Mouse (Mus musculus): ENCODE measurements around the gene Utp15. TPM values are rescaled to one million over a fixed set of nuclear protein-coding genes. Genes with fewer than 3 reads are reported as not detected.
A peak's percentile ranks its signal among the peaks of the same experiment; 100 is the strongest.

The Utp15 gene
- polyA plus RNA-seq (2016; fragmentation: Nextera tagmentation; extraction: Ambion mirVana), result 25.1 and 32.1 TPM in 2 replicates

DNA sequence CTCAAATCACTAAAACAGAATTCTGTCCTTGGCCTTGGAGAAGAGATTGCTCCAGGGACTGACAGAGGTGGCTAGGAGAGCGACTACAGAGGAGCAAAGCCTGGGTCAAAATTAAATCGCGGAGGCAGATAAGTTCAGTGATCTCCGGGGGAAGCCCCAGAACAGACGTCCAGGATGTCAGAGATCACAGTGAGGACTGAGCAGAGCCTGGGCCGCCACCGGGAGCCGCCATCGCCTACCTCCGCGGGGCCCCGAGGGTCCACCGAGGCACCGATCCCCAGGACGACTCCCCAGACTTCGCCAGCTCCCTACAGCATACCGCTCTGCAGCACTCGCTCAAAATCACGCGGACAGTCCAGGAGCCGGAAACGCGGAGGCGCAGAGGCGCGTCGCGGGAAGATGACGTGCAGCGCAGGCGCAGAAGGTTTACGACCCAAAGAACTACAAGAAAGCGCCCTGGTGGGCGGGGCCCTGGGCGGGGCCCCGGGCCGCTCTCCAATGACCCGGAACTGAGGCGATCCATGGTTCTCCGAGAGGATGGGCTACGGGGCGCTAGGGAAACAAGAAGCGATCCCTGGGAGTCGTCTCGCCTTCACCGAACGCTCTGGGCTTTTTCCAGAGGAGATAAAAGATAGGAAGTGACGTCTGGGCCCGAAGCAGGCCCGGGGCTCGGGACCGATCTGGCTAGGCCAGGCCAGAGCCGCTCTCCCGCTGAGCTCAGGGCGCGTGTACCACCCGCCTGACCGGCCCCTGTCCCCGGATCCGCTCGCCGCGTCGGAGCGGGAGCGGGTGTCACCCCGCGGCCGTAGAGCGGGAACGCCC, at the start of gene Utp15, which contains the start of gene Ankra2:
Gene Utp15, minus strand, starts transcription at position 406 of the 822 bp plus-strand sequence.
Gene Ankra2, plus strand, starts transcription at position 439 of the 822 bp plus-strand sequence.
- DNase-seq (ENCODE audit: low spot score), result peak; percentile 99
- peak within 1 kb of the TSS; percentile 89 for H3K4me3 ChIP-seq
- under 1% methylated on average over 71 of the region's 71 CpGs for WGBS

DNA sequence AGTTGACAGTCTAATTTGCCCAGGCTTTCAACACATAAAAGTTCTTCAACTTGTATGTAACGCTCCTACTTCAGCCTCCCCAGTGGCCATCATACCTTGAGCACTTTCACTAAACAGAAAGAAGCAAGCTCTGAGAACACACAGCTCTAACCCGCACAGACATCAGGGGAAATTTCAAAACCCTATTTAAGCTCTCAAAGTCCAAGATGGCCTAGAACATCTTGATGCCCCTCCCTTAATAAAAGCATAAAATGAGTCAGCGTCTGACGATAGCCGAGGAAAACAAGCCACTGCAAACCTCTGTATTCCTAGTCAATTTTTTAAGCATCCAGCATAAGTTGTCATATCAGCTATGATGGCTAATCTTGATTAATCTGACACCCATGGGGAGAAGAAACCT, 48.8 kb upstream of the Utp15 start:
- H3K27ac ChIP-seq, result no peak overlapping the region
- H3K27me3 ChIP-seq (ENCODE audit: insufficient read depth, poor library complexity, severe bottlenecking), result no peaks in the 10 kb centered on the region
- H3K4me3 ChIP-seq, result no peak overlapping the region
- no peak for DNase-seq (ENCODE audit: low spot score)
- H3K36me3 ChIP-seq, result peaks cover 58% of the 10 kb centered on the region
- 95% methylated on average over 5 of the region's 5 CpGs for WGBS
- H3K4me1 ChIP-seq, result peaks cover 4% of the 10 kb centered on the region
- H3K9me3 ChIP-seq, result no peaks in the 10 kb centered on the region

More for the DNA sequence above, at the start of gene Utp15, which contains the start of gene Ankra2:
- Histone ChIP-seq H3K27ac (peak within 1 kb of the TSS; percentile 93), H3K9me3 (no peaks in the 10 kb centered on the region), H3K36me3 (peaks cover 30% of the 10 kb centered on the region), H3K27me3 (ENCODE audit: insufficient read depth, poor library complexity, severe bottlenecking) (no peaks in the 10 kb centered on the region), H3K4me1 (peaks cover 11% of the 10 kb centered on the region; the same call in 1 of the 2 replicates)

GRCm38 (mm10) chr13:98308724-98309123, 45.9 kb upstream of the Utp15 start:
- Histone ChIP-seq H3K27me3 (ENCODE audit: insufficient read depth, poor library complexity, severe bottlenecking) (no peaks in the 10 kb centered on the region), H3K4me1 (no peaks in the 10 kb centered on the region; the same call in 1 of the 2 replicates), H3K4me3 (no peak overlapping the region), H3K27ac (no peak overlapping the region), H3K36me3 (peaks cover 56% of the 10 kb centered on the region), H3K9me3 (no peaks in the 10 kb centered on the region)
- DNase-seq (ENCODE audit: low spot score), result no peak
- 80% methylated on average over 4 of the region's 4 CpGs for WGBS

DNA sequence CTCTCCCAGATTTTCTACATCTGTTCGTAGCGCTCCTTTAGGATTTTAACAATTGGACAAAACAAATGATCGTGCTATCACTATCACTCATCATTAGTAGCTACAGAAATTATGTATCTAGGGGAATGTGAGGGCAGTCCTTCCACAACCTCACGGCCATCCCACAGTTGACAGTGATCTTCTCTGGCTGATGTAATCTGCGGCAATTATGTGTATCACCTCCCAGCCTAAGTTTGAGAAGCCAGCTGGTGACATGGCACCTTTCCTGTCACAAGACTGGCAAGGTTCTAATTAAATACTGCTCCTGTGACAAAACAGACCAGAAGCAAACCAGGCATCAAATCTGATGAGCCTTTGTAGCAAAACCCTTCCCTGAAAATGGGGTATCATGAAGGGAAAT, 45.2 kb upstream of the Utp15 start:
- peaks cover 49% of the 10 kb centered on the region for H3K36me3 ChIP-seq
- no peaks in the 10 kb centered on the region for H3K27me3 ChIP-seq (ENCODE audit: insufficient read depth, poor library complexity, severe bottlenecking)
- H3K4me3 ChIP-seq, result no peak overlapping the region
- H3K9me3 ChIP-seq, result no peaks in the 10 kb centered on the region
- no peaks in the 10 kb centered on the region; the same call in 1 of the 2 replicates for H3K4me1 ChIP-seq
- 82% methylated on average over 5 of the region's 5 CpGs for WGBS
- no peak for DNase-seq (ENCODE audit: low spot score)
- no peak overlapping the region for H3K27ac ChIP-seq

DNA sequence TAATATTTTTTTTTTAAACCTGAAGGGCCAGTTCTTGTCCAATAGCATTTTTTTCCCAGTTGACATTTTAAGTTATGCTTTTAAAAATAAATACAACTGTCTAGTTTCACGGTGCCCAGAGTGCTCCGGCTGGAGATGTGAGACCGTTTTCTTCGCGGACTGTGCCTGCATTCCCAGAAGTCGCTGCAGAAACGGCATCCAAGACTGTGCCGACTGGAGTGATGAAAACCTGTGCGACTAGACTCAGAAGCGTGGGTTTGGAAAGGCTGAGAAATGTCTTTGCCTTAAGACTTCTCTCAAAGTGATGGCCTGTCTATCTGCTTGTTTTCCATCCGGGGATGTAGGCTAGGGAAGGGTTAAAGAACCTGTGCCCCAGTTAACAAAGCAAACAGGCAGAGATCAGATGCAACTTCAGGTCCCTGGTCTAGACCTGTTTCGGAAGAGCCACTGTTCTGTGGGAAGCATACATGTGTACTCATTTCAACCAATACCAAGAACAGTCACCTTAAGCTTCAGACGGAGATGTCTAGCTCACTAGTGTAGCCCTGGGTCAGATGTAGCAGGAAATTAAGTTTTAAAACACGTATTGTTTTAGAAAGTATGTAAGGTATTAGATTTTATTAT, 44.1 kb upstream of the Utp15 start:
- 48% methylated on average over 14 of the region's 14 CpGs for WGBS
- Histone ChIP-seq H3K36me3 (peaks cover 39% of the 10 kb centered on the region), H3K9me3 (no peaks in the 10 kb centered on the region), H3K4me3 (no peak overlapping the region), H3K27ac (no peak overlapping the region), H3K4me1 (no peaks in the 10 kb centered on the region; the same call in 1 of the 2 replicates), H3K27me3 (ENCODE audit: insufficient read depth, poor library complexity, severe bottlenecking) (no peaks in the 10 kb centered on the region)
- DNase-seq (ENCODE audit: low spot score), result no peak

DNA sequence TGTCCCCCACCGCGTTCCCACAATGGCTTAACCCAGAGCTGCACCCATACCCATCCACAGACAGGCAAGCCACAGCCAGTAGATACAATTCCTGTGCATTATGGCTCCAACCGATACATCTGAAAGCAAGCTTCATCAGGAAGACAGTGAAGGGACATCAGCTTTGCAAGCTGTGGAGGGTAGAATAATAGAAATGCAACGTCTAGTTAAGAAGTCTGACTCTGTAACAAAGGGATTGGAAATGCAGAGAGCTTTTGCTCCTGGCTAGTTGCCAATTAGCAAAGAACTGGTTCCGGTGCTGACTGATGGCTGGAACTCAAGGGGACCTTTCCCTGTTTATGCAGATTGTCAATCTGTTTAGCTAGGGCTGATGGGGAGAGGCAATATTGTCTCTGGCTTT, 43.6 kb upstream of the Utp15 start:
- Histone ChIP-seq H3K4me1 (no peaks in the 10 kb centered on the region; the same call in 1 of the 2 replicates), H3K27me3 (ENCODE audit: insufficient read depth, poor library complexity, severe bottlenecking) (no peaks in the 10 kb centered on the region), H3K27ac (no peak overlapping the region), H3K36me3 (peaks cover 33% of the 10 kb centered on the region), H3K9me3 (no peaks in the 10 kb centered on the region), H3K4me3 (no peak overlapping the region)
- 52% methylated on average over 5 of the region's 5 CpGs for WGBS
- no peak for DNase-seq (ENCODE audit: low spot score)

DNA sequence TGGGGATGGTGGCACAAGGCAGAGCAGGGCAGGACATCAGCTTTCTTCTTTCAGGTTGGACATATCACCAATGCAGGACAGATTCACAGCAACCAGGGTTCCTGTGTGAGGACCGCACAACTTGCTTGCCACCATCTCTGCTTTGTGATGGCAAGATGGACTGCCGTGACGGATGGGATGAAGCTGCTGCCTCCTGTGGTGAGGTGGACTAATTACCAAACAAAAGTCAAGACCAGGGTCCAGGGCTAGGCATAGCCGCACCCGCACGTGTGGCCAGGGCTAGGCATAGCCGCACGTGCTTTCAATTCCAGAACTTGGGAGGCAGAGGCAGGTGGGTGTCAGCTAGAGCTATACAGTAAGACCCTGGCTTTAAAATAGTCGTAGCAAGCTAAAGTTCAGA, 42.4 kb upstream of the Utp15 start:
- DNase-seq (ENCODE audit: low spot score), result no peak
- no peak overlapping the region for H3K4me3 ChIP-seq
- H3K27ac ChIP-seq, result no peak overlapping the region
- WGBS, result 86% methylated on average over 9 of the region's 9 CpGs
- peaks cover 22% of the 10 kb centered on the region for H3K36me3 ChIP-seq
- no peaks in the 10 kb centered on the region for H3K27me3 ChIP-seq (ENCODE audit: insufficient read depth, poor library complexity, severe bottlenecking)
- no peaks in the 10 kb centered on the region; the same call in 1 of the 2 replicates for H3K4me1 ChIP-seq
- no peaks in the 10 kb centered on the region for H3K9me3 ChIP-seq

DNA sequence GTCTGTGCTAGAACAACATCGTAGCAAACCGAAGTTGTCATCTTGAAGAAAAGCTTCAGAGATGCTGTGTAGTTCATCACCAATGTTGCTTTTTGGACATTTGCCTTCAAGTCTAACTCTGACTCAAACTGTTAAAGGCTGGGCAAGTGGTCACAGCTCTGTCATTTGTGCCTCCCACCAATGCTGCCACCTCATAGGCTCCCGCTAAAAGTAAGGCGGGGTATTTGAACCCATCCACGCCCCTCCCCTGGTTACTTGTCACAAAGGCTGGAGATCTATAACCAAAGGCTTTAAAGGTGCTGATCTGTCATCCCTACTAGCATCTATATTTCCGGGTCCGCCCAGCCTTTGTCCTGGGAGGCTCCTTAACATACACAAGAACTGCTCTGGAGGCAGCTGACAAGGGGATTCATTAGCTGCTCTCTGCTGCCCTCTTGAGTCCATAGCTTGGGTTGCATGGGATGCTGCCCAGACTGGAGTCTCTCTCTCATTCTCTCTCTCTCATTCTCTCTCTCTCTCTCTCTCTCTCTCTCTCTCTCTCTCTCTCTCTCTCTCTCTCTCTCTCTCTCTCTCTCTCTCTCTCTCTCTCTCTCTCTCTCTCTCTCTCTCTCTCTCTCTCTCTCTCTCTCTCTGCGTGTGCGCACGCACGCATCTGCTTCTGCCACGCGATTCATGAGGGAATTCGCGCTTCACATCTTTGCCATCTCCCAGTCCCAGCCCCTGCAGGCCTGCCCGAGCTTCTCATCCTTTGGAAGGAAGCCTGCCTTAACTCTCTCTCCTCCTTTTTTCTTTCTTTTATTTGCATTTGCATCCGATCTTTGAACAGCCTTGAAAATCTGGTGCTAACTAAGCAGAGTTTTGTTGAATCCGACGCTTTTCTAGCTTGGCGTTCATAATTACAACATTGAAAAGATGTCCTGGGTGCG, 36.3 kb upstream of the Utp15 start:
- Histone ChIP-seq H3K4me3 (peak overlapping the region; percentile 37), H3K27me3 (ENCODE audit: insufficient read depth, poor library complexity, severe bottlenecking) (no peaks in the 10 kb centered on the region), H3K36me3 (no peaks in the 10 kb centered on the region), H3K27ac (peak overlapping the region; percentile 44; the same call in 1 of the 2 replicates), H3K9me3 (no peaks in the 10 kb centered on the region), H3K4me1 (no peaks in the 10 kb centered on the region)
- peak; percentile 84 for DNase-seq (ENCODE audit: low spot score)
- WGBS, result 50% methylated on average over 21 of the region's 21 CpGs

DNA sequence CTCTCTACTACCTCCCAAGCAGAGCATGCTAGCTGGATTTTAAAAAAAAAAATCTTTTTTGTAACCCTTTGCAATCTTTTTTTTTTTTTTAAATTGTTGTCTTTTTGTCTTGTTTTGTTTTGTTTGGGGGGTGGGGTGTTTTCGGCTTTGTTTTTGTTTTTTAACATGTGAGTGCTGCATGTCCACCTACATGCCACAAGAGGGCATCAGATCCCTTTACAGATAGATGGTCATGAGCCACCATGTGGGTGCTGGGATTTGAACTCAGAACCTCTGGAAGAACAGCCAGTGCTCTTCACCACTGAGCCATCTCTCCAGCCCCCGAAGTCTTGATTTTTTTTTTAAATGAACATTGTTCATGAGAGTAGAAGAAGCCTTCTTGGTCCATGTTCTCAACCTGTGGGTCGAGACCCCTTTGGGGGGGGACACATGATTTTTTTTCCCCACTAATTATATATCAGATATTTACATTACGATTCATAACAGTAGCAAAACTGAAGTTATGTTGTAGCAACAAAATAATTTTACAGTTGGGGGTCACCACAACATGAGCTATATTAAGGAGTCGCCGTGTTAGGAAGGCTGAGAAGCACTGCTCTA, 35.1 kb upstream of the Utp15 start:
- peaks cover 8% of the 10 kb centered on the region for H3K4me1 ChIP-seq
- H3K27ac ChIP-seq, result no peak overlapping the region
- no peaks in the 10 kb centered on the region for H3K27me3 ChIP-seq (ENCODE audit: insufficient read depth, poor library complexity, severe bottlenecking)
- 88% methylated on average over 6 of the region's 6 CpGs for WGBS
- DNase-seq (ENCODE audit: low spot score), result no peak
- no peaks in the 10 kb centered on the region for H3K36me3 ChIP-seq
- H3K4me3 ChIP-seq, result no peak overlapping the region
- no peaks in the 10 kb centered on the region for H3K9me3 ChIP-seq

- H3K27ac ChIP-seq, result no peak overlapping the region
- 43% methylated on average over 5 of the region's 5 CpGs for WGBS
These were observed 33.2 kb upstream of the Utp15 start for GRCm38 (mm10) chr13:98296072-98296471.

DNA sequence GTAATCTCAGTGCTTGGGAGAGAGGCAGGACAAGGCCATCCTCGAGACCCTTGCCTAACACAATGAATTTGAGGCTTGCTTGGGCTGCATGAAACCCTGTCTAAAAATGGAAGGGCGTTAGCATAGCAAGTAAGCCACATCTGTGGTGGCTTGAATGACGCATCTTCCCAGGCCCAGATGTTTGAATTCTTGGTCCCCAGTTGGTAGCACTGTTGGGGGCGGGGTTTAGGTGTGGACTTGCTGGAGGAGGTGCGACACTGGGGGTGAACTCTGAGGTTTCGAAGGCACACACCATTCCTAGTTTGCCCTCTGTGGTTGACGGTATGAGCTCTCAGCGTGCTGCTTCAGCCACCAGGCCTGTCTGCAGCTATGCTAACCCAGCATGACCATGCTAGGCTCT, 28.9 kb upstream of the Utp15 start:
- Histone ChIP-seq H3K36me3 (no peaks in the 10 kb centered on the region), H3K9me3 (no peaks in the 10 kb centered on the region), H3K4me1 (peaks cover 8% of the 10 kb centered on the region), H3K27me3 (ENCODE audit: insufficient read depth, poor library complexity, severe bottlenecking) (no peaks in the 10 kb centered on the region), H3K27ac (no peak overlapping the region), H3K4me3 (no peak overlapping the region)
- no peak for DNase-seq (ENCODE audit: low spot score)
- 73% methylated on average over 8 of the region's 8 CpGs for WGBS

More at GRCm38 (mm10) chr13:98296072-98296471, 33.2 kb upstream of the Utp15 start:
- no peaks in the 10 kb centered on the region for H3K27me3 ChIP-seq (ENCODE audit: insufficient read depth, poor library complexity, severe bottlenecking)
- no peak overlapping the region for H3K4me3 ChIP-seq
- H3K9me3 ChIP-seq, result no peaks in the 10 kb centered on the region
- peaks cover 8% of the 10 kb centered on the region for H3K4me1 ChIP-seq
- DNase-seq (ENCODE audit: low spot score), result no peak
- no peaks in the 10 kb centered on the region for H3K36me3 ChIP-seq

DNA sequence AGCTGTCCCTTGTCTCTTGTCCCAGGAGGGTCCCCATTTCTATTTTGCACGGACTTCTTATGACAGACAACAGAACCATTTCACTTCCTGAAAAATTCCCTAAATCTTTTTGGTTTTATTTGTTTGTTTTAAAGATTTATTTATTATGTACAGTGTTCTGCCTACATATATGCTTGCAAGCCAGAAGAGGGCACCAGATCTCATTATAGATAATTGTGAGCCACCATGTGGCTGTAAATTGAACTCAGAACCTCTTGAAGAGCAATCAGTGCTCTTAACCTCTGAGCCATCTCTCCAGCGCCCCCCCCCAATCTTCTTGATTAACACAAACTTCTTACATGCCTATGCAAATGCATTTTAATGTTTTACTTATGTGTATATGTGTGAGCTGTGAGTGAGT, 27.9 kb upstream of the Utp15 start:
- no peak for DNase-seq (ENCODE audit: low spot score)
- WGBS, result 36% methylated on average over 2 of the region's 2 CpGs
- no peaks in the 10 kb centered on the region for H3K9me3 ChIP-seq
- H3K27ac ChIP-seq, result no peak overlapping the region
- no peaks in the 10 kb centered on the region for H3K36me3 ChIP-seq
- no peaks in the 10 kb centered on the region for H3K27me3 ChIP-seq (ENCODE audit: insufficient read depth, poor library complexity, severe bottlenecking)
- no peak overlapping the region for H3K4me3 ChIP-seq
- H3K4me1 ChIP-seq, result peaks cover 8% of the 10 kb centered on the region
